Mouse (Mus musculus) kidney, embryonic 16.5 days (tissue): Measurements from ENCODE around the gene Pptc7. TPM values are rescaled to one million over a fixed set of nuclear protein-coding genes. Genes with fewer than 3 reads are reported as not detected.

Source experiments
- ATAC-seq: fragments of 200-750 bp; cut with Nextera tagmentation; 2 replicates; pipeline ENCODE4 v1.8.0; 2017; ENCODE audit warnings: moderate TSS enrichment; ENCODE audit not compliant: low FRiP score, low TSS enrichment
- H3K27ac ChIP-seq: fragments of 300-500 bp; sonication (generic); 2 replicates; pipeline ENCODE4 v1.5.1; 2014; ENCODE audit warnings: low read length
- H3K27me3 ChIP-seq: fragments of 300-500 bp; sonication (generic); 2 replicates; pipeline ENCODE4 v1.6.1; 2014; ENCODE audit warnings: low read length, control low read depth, mixed read lengths; ENCODE audit not compliant: insufficient read depth
- H3K36me3 ChIP-seq: fragments of 300-500 bp; sonication (generic); 2 replicates; pipeline ENCODE4 v1.6.1; 2014; ENCODE audit warnings: low read length, control low read depth, mixed read lengths; ENCODE audit not compliant: insufficient read depth
- H3K4me1 ChIP-seq: fragments of 300-500 bp; sonication (generic); 2 replicates; pipeline ENCODE4 v1.6.1; 2014; ENCODE audit warnings: low read length, control low read depth, mixed read lengths; ENCODE audit not compliant: insufficient read depth
- H3K4me2 ChIP-seq: fragments of 300-500 bp; sonication (generic); replicated peaks from 2 replicates; pipeline ENCODE4 v1.6.1; 2014; ENCODE audit warnings: low read depth, low read length
- H3K4me3 ChIP-seq: fragments of 300-500 bp; sonication (generic); 2 replicates; pipeline ENCODE4 v1.5.1; 2014; ENCODE audit warnings: mild to moderate bottlenecking, low read length
- H3K9ac ChIP-seq: fragments of 300-500 bp; sonication (generic); replicated peaks from 2 replicates; pipeline ENCODE4 v1.6.1; 2014; ENCODE audit warnings: low read length
- H3K9me3 ChIP-seq: fragments of 300-500 bp; sonication (generic); 2 replicates; pipeline ENCODE4 v1.6.1; 2016; ENCODE audit warnings: low read length, control low read depth
- WGBS: fragments of 180-500 bp; shearing (Covaris S2); extraction: QIAGEN DNeasy Blood & Tissue Kit; methylation state at CpG from one replicate; pipeline ENCODE4 v1.1.7; 2014; 5-methylcytosine and 5-hydroxymethylcytosine counted together
- polyA plus RNA-seq: library from polyadenylated mRNA; unstranded; fragments of >200 nt; fragmentation: Nextera tagmentation; extraction: Ambion mirVana; gene quantifications from 2 replicates; pipeline ENCODE4 v1.2.1, GENCODE M21; 2015

Pptc7 gene
- polyA plus RNA-seq, 1 experiment from 2014 or later, result 8.6 TPM

GRCm38 (mm10) chr5:122293131-122293530, 9.0 kb downstream of the Pptc7 start:
- Histone ChIP-seq H3K4me3 (no peak overlapping the region), H3K4me2 (no peak overlapping the region), H3K36me3 (0 out of 2 replicates have a peak, but pooled peaks cover 2% of the 10 kb centered on the region), H3K27ac (no peak overlapping the region), H3K9ac (no peak overlapping the region), H3K9me3 (no peaks in the 10 kb centered on the region; the same call in 1 of the 2 replicates), H3K27me3 (no peaks in the 10 kb centered on the region), H3K4me1 (peaks cover 6% of the 10 kb centered on the region; the same call in 1 of the 2 replicates)
- 55% methylated on average over 6 of the region's 6 CpGs for WGBS
- no peak for ATAC-seq

- Histone ChIP-seq H3K9ac (no peak overlapping the region), H3K9me3 (no peaks in the 10 kb centered on the region; the same call in 1 of the 2 replicates), H3K4me1 (peaks cover 6% of the 10 kb centered on the region; the same call in 1 of the 2 replicates), H3K27ac (no peak overlapping the region), H3K4me2 (no peak overlapping the region), H3K27me3 (no peaks in the 10 kb centered on the region), H3K36me3 (no peaks in the 10 kb centered on the region), H3K4me3 (no peak overlapping the region)
- WGBS, result 86% methylated on average over 3 of the region's 3 CpGs
- no peak for ATAC-seq
Observed at GRCm38 (mm10) chr5:122294219-122294735, 10.1 kb downstream of the Pptc7 start.

GRCm38 (mm10) chr5:122295113-122295935, 11.2 kb downstream of the Pptc7 start:
- H3K4me2 ChIP-seq, result no peak overlapping the region
- H3K4me3 ChIP-seq, result no peak overlapping the region
- peaks cover 6% of the 10 kb centered on the region; the same call in 1 of the 2 replicates for H3K4me1 ChIP-seq
- 74% methylated on average over 14 of the region's 14 CpGs for WGBS
- H3K36me3 ChIP-seq, result no peaks in the 10 kb centered on the region
- H3K9me3 ChIP-seq, result no peaks in the 10 kb centered on the region
- no peaks in the 10 kb centered on the region for H3K27me3 ChIP-seq
- H3K27ac ChIP-seq, result no peak overlapping the region
- ATAC-seq, result no peak
- H3K9ac ChIP-seq, result no peak overlapping the region

DNA sequence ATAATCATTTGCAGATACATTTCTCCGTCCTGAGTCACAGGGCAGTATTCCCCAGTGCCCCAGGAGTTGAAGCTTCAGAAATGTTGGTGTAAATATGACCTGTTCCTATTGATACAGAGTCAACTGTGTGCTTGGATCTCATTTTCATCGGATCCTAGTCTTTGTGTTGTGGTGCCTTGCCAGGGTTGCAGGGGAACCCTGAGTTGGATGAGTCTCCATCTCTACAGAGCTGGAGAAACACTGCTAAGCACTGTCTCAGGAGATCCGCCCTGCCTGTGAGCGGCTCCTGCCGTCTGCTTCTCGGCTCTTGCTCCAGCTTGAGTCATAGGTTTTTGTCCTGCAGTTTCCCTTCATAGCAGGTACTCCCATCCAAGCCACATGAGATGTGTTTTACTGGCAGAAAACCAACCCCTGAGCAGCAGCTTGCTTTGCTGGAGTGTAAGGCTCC, 15.9 kb downstream of the Pptc7 start:
- Histone ChIP-seq H3K4me2 (no peak overlapping the region), H3K27me3 (no peaks in the 10 kb centered on the region), H3K36me3 (no peaks in the 10 kb centered on the region), H3K27ac (no peak overlapping the region), H3K9me3 (no peaks in the 10 kb centered on the region), H3K4me3 (no peak overlapping the region), H3K4me1 (peaks cover 13% of the 10 kb centered on the region), H3K9ac (no peak overlapping the region)
- WGBS, result 89% methylated on average over 6 of the region's 6 CpGs
- ATAC-seq, result no peak

- no peak overlapping the region for H3K9ac ChIP-seq
- H3K4me1 ChIP-seq, result peaks cover 13% of the 10 kb centered on the region
- H3K27me3 ChIP-seq, result no peaks in the 10 kb centered on the region
- H3K4me3 ChIP-seq, result no peak overlapping the region
- H3K36me3 ChIP-seq, result peaks cover 2% of the 10 kb centered on the region; the same call in 1 of the 2 replicates
- 63% methylated on average over 17 of the region's 17 CpGs for WGBS
- H3K27ac ChIP-seq, result peak overlapping the region; percentile 16; the same call in 1 of the 2 replicates
- H3K4me2 ChIP-seq, result no peak overlapping the region
- no peak for ATAC-seq
- H3K9me3 ChIP-seq, result no peaks in the 10 kb centered on the region
Observed at GRCm38 (mm10) chr5:122302810-122303745, 18.9 kb downstream of the Pptc7 start.

- Histone ChIP-seq H3K4me1 (peaks cover 13% of the 10 kb centered on the region), H3K4me3 (no peak overlapping the region), H3K36me3 (peaks cover 6% of the 10 kb centered on the region; the same call in 1 of the 2 replicates), H3K9ac (no peak overlapping the region), H3K9me3 (no peaks in the 10 kb centered on the region), H3K27me3 (no peaks in the 10 kb centered on the region), H3K4me2 (no peak overlapping the region), H3K27ac (peak overlapping the region; percentile 16; the same call in 1 of the 2 replicates)
- WGBS, result 76% methylated on average over 7 of the region's 7 CpGs
- no peak for ATAC-seq
Observed at GRCm38 (mm10) chr5:122303937-122304336, 19.8 kb downstream of the Pptc7 start.

GRCm38 (mm10) chr5:122304541-122304940, 20.4 kb downstream of the Pptc7 start:
- Histone ChIP-seq H3K27ac (no peak overlapping the region; the same call in 1 of the 2 replicates), H3K9ac (no peak overlapping the region), H3K27me3 (no peaks in the 10 kb centered on the region), H3K4me3 (no peak overlapping the region), H3K4me1 (peaks cover 13% of the 10 kb centered on the region), H3K4me2 (no peak overlapping the region), H3K36me3 (peaks cover 6% of the 10 kb centered on the region; the same call in 1 of the 2 replicates), H3K9me3 (no peaks in the 10 kb centered on the region)
- no peak for ATAC-seq
- 66% methylated on average over 6 of the region's 6 CpGs for WGBS

GRCm38 (mm10) chr5:122305472-122305871, 21.3 kb downstream of the Pptc7 start:
- Histone ChIP-seq H3K4me2 (no peak overlapping the region), H3K9ac (no peak overlapping the region), H3K36me3 (peaks cover 6% of the 10 kb centered on the region; the same call in 1 of the 2 replicates), H3K27ac (no peak overlapping the region), H3K9me3 (no peaks in the 10 kb centered on the region), H3K27me3 (no peaks in the 10 kb centered on the region), H3K4me1 (peaks cover 13% of the 10 kb centered on the region), H3K4me3 (no peak overlapping the region)
- WGBS, result 81% methylated on average over 7 of the region's 7 CpGs
- no peak for ATAC-seq

- Histone ChIP-seq H3K27ac (no peak overlapping the region), H3K4me3 (no peak overlapping the region), H3K9me3 (no peaks in the 10 kb centered on the region), H3K4me1 (peaks cover 13% of the 10 kb centered on the region), H3K9ac (no peak overlapping the region), H3K36me3 (peaks cover 9% of the 10 kb centered on the region; the same call in 1 of the 2 replicates), H3K27me3 (no peaks in the 10 kb centered on the region), H3K4me2 (no peak overlapping the region)
- no peak for ATAC-seq
- 87% methylated on average over 3 of the region's 3 CpGs for WGBS
Observed at GRCm38 (mm10) chr5:122306536-122306935, 22.4 kb downstream of the Pptc7 start.
